Mouse (Mus musculus) left cerebral cortex, postnatal 25 days (tissue): ENCODE results near the gene Cacna1s. TPM values are rescaled to one million over a fixed set of nuclear protein-coding genes. Genes with fewer than 3 reads are reported as not detected.

Experiments used
- DNase-seq, 2 experiments: peaks; one replicate each; pipeline ENCODE4 v3.0.0; 2022; ENCODE audit warnings: low spot score in 2 of 2, mixed read lengths in 1 of 2
- intact Hi-C: fragments of 180-260 bp; cut with DNase I; formaldehyde crosslinking; loops from one replicate; pipeline ENCODE4 v1.15.1; 2025
- total RNA-seq, 2 experiments: library from RNA; stranded (reverse); gene quantifications; 2 replicates each; pipeline ENCODE4 v1.2.3; 2021

Cacna1s gene
- total RNA-seq: 1 to 10 TPM; 2.3 to 2.6 TPM

GRCm38 (mm10) chr1:136052547-136052946, at the start of gene Cacna1s:
Gene Cacna1s, plus strand, starts transcription at chr1:136052750.
- intact Hi-C loops: no loop called here

GRCm38 (mm10) chr1:136006292-136006748, 46.2 kb upstream of the Cacna1s start, which contains the start of gene Igfn1:
Gene Igfn1, minus strand, starts transcription at chr1:136006342.
- intact Hi-C loops: loop anchor here (5.0 kb wide), 1 partner anchor 49 kb away; no protein-coding TSS in a partner anchor
- DNase-seq: no peak

More at GRCm38 (mm10) chr1:136052547-136052946, at the start of gene Cacna1s:
- DNase-seq: no peak

GRCm38 (mm10) chr1:136007211-136008158, 45.1 kb upstream of the Cacna1s start, which contains the start of gene Tmem9:
Gene Tmem9, plus strand, starts transcription at chr1:136008150.
- intact Hi-C loops: loop anchor here (5.0 kb wide), 1 partner anchor 50 kb away; no protein-coding TSS in a partner anchor

DNA sequence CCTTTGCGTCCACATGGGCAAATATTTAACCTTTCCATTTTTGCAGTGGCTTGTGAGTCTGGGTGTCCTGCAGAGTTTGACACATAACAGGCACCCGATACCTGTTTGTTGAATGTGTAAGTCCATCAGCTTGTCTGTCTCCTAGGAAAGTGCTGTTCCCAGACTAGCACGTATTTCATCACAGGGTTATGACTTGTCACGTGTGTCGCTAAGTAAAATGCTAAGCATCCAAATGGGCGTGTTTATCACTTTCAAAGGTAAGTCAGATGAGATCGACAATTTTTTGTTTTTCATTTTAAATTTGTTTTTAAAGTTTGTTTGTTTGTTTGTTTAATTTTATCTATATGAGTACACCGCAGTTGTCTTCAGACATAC, 44.4 kb upstream of the Cacna1s start:
- no peak for DNase-seq

More at GRCm38 (mm10) chr1:136007211-136008158, 45.1 kb upstream of the Cacna1s start, which contains the start of gene Tmem9:
- DNase-seq: peak; percentile 40 to 61

DNA sequence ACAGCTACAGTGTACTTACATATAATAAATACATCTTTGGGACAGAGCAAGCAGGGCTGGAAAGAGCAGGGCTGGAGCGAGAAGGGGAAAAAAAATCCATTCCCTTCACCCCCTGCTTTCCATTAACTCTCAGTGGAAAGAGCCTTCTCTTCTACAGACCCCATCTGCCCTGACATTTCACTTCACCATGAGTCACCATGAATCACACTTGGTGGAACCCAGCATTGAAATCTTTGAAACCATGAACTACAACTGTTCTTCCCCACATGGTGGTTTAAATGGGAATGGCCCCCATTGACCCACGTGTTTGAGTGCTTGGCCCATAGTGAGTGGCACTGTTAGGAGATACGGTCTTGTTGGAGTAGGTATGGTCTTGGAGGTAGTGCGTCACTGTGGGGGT, 42.3 kb upstream of the Cacna1s start:
- no peak for DNase-seq

More for the DNA sequence above, 44.4 kb upstream of the Cacna1s start:
- intact Hi-C loops: loop anchor here (5.0 kb wide), 1 partner anchor 51 kb away; no protein-coding TSS in a partner anchor

GRCm38 (mm10) chr1:136013513-136013912, 39.0 kb upstream of the Cacna1s start:
- DNase-seq: no peak
- intact Hi-C loops: no loop called here

More for the DNA sequence above, 42.3 kb upstream of the Cacna1s start:
- intact Hi-C loops: no loop called here

GRCm38 (mm10) chr1:136014796-136015502, 37.6 kb upstream of the Cacna1s start:
- intact Hi-C loops: no loop called here
- no peak for DNase-seq

- intact Hi-C loops: no loop called here
- DNase-seq: no peak
These were observed 35.2 kb upstream of the Cacna1s start for GRCm38 (mm10) chr1:136017307-136017706.

GRCm38 (mm10) chr1:136017907-136018313, 34.6 kb upstream of the Cacna1s start:
- intact Hi-C loops: no loop called here

DNA sequence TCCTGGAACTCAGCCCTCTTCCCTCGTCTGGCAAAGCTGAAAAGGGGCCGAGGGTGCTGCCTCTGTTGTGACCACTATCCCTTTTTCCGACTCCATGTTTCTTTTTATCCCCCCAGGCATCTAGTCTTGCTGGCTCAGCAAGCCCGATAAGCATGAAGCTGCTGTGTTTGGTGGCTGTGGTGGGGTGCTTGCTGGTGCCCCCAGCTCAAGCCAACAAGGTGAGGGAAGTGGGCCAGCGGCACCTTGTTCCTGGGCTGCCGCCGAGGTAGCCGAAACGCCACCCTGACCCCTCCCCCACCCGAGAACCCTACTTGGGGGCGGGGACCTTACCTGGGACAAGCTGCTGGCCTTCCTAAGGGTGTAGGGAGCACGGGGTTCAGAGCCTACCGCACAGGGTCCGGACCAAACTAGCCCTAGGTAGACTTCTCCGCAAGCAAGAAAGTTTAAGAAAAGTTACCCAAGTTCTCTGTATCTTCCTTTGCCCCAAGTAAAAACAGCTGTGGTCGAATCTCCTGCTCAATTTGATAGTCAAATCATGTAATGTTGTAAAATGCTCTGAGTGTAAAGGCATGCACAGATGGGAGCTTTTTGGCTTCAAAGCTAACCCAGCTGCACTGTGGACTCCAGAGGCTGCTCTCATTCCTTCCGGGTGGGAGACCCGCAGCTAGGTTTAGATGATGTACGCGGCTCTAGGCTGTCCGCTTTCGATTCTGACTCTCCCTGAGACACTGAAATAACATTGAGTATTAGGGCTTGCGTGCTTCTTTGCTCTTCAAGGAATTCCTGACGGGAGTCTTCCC, 34.0 kb upstream of the Cacna1s start:
- intact Hi-C loops: no loop called here
- DNase-seq: no peak

More at GRCm38 (mm10) chr1:136017907-136018313, 34.6 kb upstream of the Cacna1s start:
- DNase-seq: peak; percentile 94 to 98

- DNase-seq: no peak
- intact Hi-C loops: no loop called here
These were observed 22.3 kb upstream of the Cacna1s start for GRCm38 (mm10) chr1:136030201-136030600.

GRCm38 (mm10) chr1:136031697-136032096, 20.9 kb upstream of the Cacna1s start:
- intact Hi-C loops: no loop called here
- DNase-seq: no peak

DNA sequence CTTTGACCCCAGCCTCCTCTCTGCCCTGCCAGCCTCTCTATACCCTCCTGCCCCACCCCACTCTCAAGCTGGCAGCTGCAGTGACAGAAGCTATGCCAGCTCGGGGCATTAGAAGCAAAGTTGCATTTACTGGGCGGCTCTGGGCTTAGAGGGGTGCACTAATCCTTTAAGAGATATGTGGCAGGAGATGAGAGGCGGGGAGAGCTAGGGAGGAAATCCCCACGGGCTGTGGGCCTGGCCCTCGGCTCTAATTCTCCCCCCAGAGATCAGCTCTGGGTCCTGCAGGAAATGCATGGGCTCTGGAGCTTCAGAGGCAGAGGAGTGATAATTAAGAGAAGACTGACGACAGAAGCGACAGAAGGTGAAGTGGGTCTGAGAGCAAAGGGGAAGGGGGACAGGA, 19.6 kb upstream of the Cacna1s start:
- intact Hi-C loops: no loop called here
- DNase-seq: no peak

- DNase-seq: peak; percentile 41 to 82
- intact Hi-C loops: no loop called here
These were observed 13.6 kb upstream of the Cacna1s start for GRCm38 (mm10) chr1:136038746-136039538.

DNA sequence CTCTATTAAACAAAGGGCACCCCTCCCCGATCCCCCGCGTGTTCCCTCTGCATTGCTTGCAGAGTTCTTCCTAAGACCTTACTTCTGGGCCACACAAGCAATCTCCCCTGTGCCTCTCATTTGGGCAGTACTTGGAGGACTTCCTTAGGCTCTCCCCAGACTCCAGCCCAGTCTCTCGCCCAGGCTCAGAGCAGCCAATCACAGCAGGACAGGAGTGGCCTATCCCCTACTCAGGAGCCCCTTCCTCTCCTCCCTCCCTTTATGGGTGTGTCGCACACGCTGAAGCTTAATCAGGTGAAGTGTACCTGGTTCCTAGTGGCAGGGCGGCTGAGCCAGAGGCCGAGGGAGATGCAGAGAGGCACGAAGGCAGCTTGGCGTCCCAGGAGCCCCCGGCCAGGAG, 12.1 kb upstream of the Cacna1s start:
- intact Hi-C loops: loop anchor here (5.0 kb wide), 1 partner anchor 482 kb away; no protein-coding TSS in a partner anchor
- DNase-seq: no peak

- DNase-seq: peak in 1 of 2 experiments; percentile 44
- intact Hi-C loops: loop anchor here (5.0 kb wide), 1 partner anchor 481 kb away; no protein-coding TSS in a partner anchor
These were observed 11.7 kb upstream of the Cacna1s start for GRCm38 (mm10) chr1:136040874-136041273.

DNA sequence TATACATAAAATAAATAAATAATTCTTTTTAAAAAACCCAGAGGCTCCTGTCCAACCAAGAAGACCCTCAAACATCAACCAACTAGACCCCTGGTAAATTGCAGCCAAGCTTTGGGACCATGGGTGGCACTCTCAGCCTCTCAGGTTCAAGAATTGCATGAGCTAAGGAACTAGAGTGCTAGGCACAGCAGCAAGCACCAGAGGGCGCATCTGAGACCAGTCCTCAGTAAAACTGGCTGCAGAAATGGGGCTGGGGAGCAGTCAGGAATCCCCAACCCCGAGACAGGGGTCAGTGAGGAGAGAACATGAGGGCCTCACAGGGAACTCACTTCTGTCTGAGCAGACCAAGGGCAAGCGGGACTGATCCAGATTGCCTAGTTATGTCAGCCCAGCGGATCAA, 6.8 kb upstream of the Cacna1s start:
- peak; percentile 67 to 75 for DNase-seq
- intact Hi-C loops: loop anchor here (5.0 kb wide), 2 partner anchors 167 to 412 kb away; partner anchors contain the start of gene Mroh3

DNA sequence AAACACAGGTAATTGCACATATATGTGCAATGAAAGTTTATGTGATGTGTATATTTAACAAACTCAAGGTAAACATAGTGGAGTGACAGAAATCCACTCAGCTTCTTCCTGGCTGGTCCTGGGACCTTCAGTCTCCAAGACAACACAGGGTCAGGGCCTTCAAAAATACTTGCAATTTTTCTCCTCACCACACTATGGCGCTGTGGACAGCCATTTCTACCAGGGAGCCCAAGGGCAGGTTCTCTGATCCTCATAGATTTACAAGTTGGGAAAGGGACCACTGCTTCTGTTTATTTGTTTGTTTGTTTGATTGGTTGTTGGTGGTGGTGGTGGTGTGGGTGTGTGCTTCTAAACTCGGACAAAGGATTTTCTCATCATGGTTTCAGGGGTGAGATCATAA, 5.1 kb upstream of the Cacna1s start:
- DNase-seq: no peak
- intact Hi-C loops: loop anchor here (5.0 kb wide), 2 partner anchors 165 to 410 kb away; partner anchors contain the start of gene Mroh3
